Mouse (Mus musculus): ENCODE measurements around the gene Tbc1d17. TPM values are rescaled to one million over a fixed set of nuclear protein-coding genes. Genes with fewer than 3 reads are reported as not detected.

The Tbc1d17 gene
- total and polyA plus RNA-seq, 2 experiments from 2014 or later = 115 to 378 TPM

GRCm38 (mm10) chr7:44832763-44833162 is 16.1 kb downstream of the Tbc1d17 start:
- no peak overlapping the region for H3K27ac ChIP-seq (ENCODE audit: low read depth, low read length)
- H3K4me1 ChIP-seq (ENCODE audit: insufficient read depth) = no peaks in the 10 kb centered on the region
- no peaks in the 10 kb centered on the region for H3K27me3 ChIP-seq (ENCODE audit: insufficient read depth, low read length)
- ATAC-seq (no peak), DNase-seq (no peak)
- no peak overlapping the region for H3K4me2 ChIP-seq (ENCODE audit: low read depth)
- H3K9ac ChIP-seq = no peak overlapping the region
- no peak for TF ChIP-seq CTCF (IDR thresholded peaks at IDR 0.05; ENCODE audit: low read depth)
- H3K36me3 ChIP-seq (ENCODE audit: insufficient read depth) = peaks cover 40% of the 10 kb centered on the region
- H3K4me3 ChIP-seq (ENCODE audit: low read depth, low read length) = no peak overlapping the region
- H3K9me3 ChIP-seq (ENCODE audit: low read length) = no peaks in the 10 kb centered on the region
- 73% methylated on average over 4 of the region's 4 CpGs for WGBS

GRCm38 (mm10) chr7:44828706-44829105 is 20.2 kb downstream of the Tbc1d17 start:
- Histone ChIP-seq H3K36me3 (ENCODE audit: insufficient read depth) (peaks cover 40% of the 10 kb centered on the region), H3K27ac (ENCODE audit: low read depth, low read length) (no peak overlapping the region), H3K4me2 (ENCODE audit: low read depth) (no peak overlapping the region), H3K27me3 (ENCODE audit: insufficient read depth, low read length) (no peaks in the 10 kb centered on the region), H3K4me1 (ENCODE audit: insufficient read depth) (no peaks in the 10 kb centered on the region), H3K9me3 (ENCODE audit: low read length) (no peaks in the 10 kb centered on the region), H3K9ac (no peak overlapping the region), H3K4me3 (ENCODE audit: low read depth, low read length) (no peak overlapping the region)
- WGBS = 90% methylated on average over 5 of the region's 5 CpGs
- no peak for TF ChIP-seq CTCF (IDR thresholded peaks at IDR 0.05; ENCODE audit: low read depth)
- no peak for DNase-seq
- no peak for ATAC-seq

- no peak overlapping the region for H3K27ac ChIP-seq (ENCODE audit: low read depth, low read length)
These were observed 22.1 kb downstream of the Tbc1d17 start for GRCm38 (mm10) chr7:44826771-44827170.

GRCm38 (mm10) chr7:44824872-44825271 is 24.0 kb downstream of the Tbc1d17 start:
- TF ChIP-seq CTCF (IDR thresholded peaks at IDR 0.05; ENCODE audit: low read depth) = peak; percentile 95
- Histone ChIP-seq H3K4me3 (ENCODE audit: low read depth, low read length) (no peak overlapping the region), H3K4me1 (ENCODE audit: insufficient read depth) (no peaks in the 10 kb centered on the region), H3K27me3 (ENCODE audit: insufficient read depth, low read length) (no peaks in the 10 kb centered on the region), H3K36me3 (ENCODE audit: insufficient read depth) (peaks cover 18% of the 10 kb centered on the region), H3K9ac (no peak overlapping the region), H3K9me3 (ENCODE audit: low read length) (no peaks in the 10 kb centered on the region), H3K27ac (ENCODE audit: low read depth, low read length) (no peak overlapping the region), H3K4me2 (ENCODE audit: low read depth) (no peak overlapping the region)
- DNase-seq (peak; percentile 88), ATAC-seq (peak; percentile 90)
- 18% methylated on average over 3 of the region's 3 CpGs for WGBS

More at GRCm38 (mm10) chr7:44826771-44827170, 22.1 kb downstream of the Tbc1d17 start:
- ATAC-seq = no peak
- Histone ChIP-seq H3K4me3 (ENCODE audit: low read depth, low read length) (no peak overlapping the region), H3K36me3 (ENCODE audit: insufficient read depth) (peaks cover 37% of the 10 kb centered on the region), H3K4me2 (ENCODE audit: low read depth) (no peak overlapping the region), H3K9ac (no peak overlapping the region), H3K27me3 (ENCODE audit: insufficient read depth, low read length) (no peaks in the 10 kb centered on the region), H3K9me3 (ENCODE audit: low read length) (no peaks in the 10 kb centered on the region), H3K4me1 (ENCODE audit: insufficient read depth) (no peaks in the 10 kb centered on the region)
- TF ChIP-seq CTCF (IDR thresholded peaks at IDR 0.05; ENCODE audit: low read depth) = no peak
- no peak for DNase-seq
- WGBS = 80% methylated on average over 3 of the region's 3 CpGs

- Histone ChIP-seq H3K27me3 (ENCODE audit: insufficient read depth, low read length) (no peaks in the 10 kb centered on the region), H3K9me3 (ENCODE audit: low read length) (no peaks in the 10 kb centered on the region), H3K9ac (no peak overlapping the region), H3K27ac (ENCODE audit: low read depth, low read length) (no peak overlapping the region), H3K36me3 (ENCODE audit: insufficient read depth) (peaks cover 4% of the 10 kb centered on the region; the same call in 1 of the 2 replicates), H3K4me3 (ENCODE audit: low read depth, low read length) (no peak overlapping the region), H3K4me2 (ENCODE audit: low read depth) (no peak overlapping the region), H3K4me1 (ENCODE audit: insufficient read depth) (0 out of 2 replicates have a peak, but pooled peaks cover 4% of the 10 kb centered on the region)
- WGBS = 23% methylated on average over 7 of the region's 7 CpGs
- no peak for DNase-seq
- peak; percentile 46 for TF ChIP-seq CTCF (IDR thresholded peaks at IDR 0.05; ENCODE audit: low read depth)
- no peak for ATAC-seq
These were observed 25.5 kb downstream of the Tbc1d17 start for GRCm38 (mm10) chr7:44823409-44823808.

DNA sequence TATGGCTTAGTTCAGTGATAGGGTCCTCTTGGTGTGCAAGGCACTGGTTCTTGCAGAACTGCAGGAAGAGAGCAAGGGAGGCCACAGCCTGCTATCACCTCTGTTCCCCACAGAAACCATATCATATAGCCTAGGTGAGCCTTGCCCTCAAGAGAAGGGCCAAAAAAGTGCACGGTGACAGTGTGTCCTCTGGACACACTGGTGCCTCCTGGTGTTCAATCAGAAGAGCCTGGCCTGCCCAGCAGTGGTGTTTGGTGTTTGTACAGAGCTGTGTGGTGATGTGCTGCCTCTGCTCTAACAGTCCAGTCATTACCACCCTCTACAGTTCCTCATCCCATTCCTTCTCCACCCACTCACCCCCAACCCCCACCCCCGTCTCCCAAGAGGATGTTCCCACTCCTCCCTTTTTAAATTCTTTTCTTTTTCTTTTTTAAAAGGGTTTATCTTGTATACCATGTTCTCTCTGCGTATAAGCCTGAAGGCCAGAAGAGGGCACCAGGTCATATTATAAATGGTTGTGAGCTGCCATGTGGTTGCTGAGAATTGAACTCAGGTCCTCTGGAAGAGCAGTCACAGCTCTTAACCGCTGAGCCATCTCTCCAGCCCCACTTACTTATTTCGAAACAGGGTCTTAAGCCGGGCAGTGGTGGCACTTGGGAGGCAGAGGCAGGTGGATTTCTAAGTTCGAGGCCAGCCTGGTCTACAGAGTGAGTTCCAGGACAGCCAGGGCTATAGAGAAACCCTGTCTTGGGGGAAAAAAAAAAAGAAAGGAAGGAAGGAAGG is 27.0 kb downstream of the Tbc1d17 start:
- Histone ChIP-seq H3K9ac (no peak overlapping the region), H3K4me2 (ENCODE audit: low read depth) (no peak overlapping the region), H3K27ac (ENCODE audit: low read depth, low read length) (no peak overlapping the region), H3K4me3 (ENCODE audit: low read depth, low read length) (no peak overlapping the region), H3K27me3 (ENCODE audit: insufficient read depth, low read length) (no peaks in the 10 kb centered on the region), H3K4me1 (ENCODE audit: insufficient read depth) (peaks cover 17% of the 10 kb centered on the region), H3K9me3 (ENCODE audit: low read length) (no peaks in the 10 kb centered on the region), H3K36me3 (ENCODE audit: insufficient read depth) (no peaks in the 10 kb centered on the region)
- no peak for DNase-seq
- ATAC-seq = no peak
- TF ChIP-seq CTCF (IDR thresholded peaks at IDR 0.05; ENCODE audit: low read depth) = no peak
- 86% methylated on average over 7 of the region's 7 CpGs for WGBS

- no peak for DNase-seq
- Histone ChIP-seq H3K9me3 (ENCODE audit: low read length) (no peaks in the 10 kb centered on the region), H3K27me3 (ENCODE audit: insufficient read depth, low read length) (no peaks in the 10 kb centered on the region), H3K36me3 (ENCODE audit: insufficient read depth) (no peaks in the 10 kb centered on the region), H3K27ac (ENCODE audit: low read depth, low read length) (no peak overlapping the region), H3K4me3 (ENCODE audit: low read depth, low read length) (no peak overlapping the region), H3K9ac (no peak overlapping the region), H3K4me1 (ENCODE audit: insufficient read depth) (peaks cover 17% of the 10 kb centered on the region), H3K4me2 (ENCODE audit: low read depth) (no peak overlapping the region)
- no peak for TF ChIP-seq CTCF (IDR thresholded peaks at IDR 0.05; ENCODE audit: low read depth)
- 83% methylated on average over 3 of the region's 3 CpGs for WGBS
- ATAC-seq = no peak
These were observed 28.4 kb downstream of the Tbc1d17 start for GRCm38 (mm10) chr7:44820525-44820924.
